Mouse (Mus musculus): ENCODE measurements at regions not wholly inside any gene's neighbourhood (a gene's known extent, or its start where the extent isn't known, plus 50 kb on each side); places are given as distances from the start of the nearest gene placed in this dataset.
A peak's percentile ranks its signal among the peaks of the same experiment; 100 is the strongest.

DNA sequence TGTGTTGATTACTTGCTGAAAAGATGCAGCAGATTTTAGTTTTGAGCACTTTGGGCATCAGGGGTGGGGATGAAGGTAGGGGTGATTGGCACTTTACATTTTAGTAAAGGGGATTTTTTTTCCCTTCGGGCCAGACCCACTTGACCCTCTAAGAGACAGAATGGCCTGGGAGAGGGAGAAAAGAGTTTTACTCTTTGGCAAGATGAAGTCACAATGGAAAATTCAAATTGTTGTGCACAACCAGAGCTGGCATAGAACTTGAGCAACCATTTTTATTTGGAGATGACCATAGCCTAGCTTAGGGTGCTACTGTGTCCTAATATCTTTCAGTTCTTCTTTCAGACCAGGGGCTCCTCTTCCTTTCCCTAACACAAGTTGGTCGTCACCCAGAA, 88.5 kb upstream of the Ssbp2 start:
- H3K9ac ChIP-seq (replicated peaks): peak overlapping the region; percentile 40
- peak; percentile 1 for ATAC-seq (replicated peaks)
- peak overlapping the region; percentile 98 for H3K27ac ChIP-seq (replicated peaks)
- peak overlapping the region; percentile 68 for H3K4me2 ChIP-seq (replicated peaks)
- H3K36me3 ChIP-seq: no peaks in the 10 kb centered on the region
- peaks cover 75% of the 10 kb centered on the region for H3K4me1 ChIP-seq
- 24% methylated on average over 2 of the region's 2 CpGs for WGBS
- peak overlapping the region; percentile 37 for H3K4me3 ChIP-seq
- H3K9me3 ChIP-seq: no peaks in the 10 kb centered on the region
- H3K27me3 ChIP-seq: no peaks in the 10 kb centered on the region

GRCm38 (mm10) chr13:91372130-91372875, 87.8 kb upstream of the Ssbp2 start:
- WGBS: 69% methylated on average over 11 of the region's 11 CpGs
- no peak overlapping the region for H3K4me2 ChIP-seq (replicated peaks)
- H3K4me1 ChIP-seq: peaks cover 70% of the 10 kb centered on the region

DNA sequence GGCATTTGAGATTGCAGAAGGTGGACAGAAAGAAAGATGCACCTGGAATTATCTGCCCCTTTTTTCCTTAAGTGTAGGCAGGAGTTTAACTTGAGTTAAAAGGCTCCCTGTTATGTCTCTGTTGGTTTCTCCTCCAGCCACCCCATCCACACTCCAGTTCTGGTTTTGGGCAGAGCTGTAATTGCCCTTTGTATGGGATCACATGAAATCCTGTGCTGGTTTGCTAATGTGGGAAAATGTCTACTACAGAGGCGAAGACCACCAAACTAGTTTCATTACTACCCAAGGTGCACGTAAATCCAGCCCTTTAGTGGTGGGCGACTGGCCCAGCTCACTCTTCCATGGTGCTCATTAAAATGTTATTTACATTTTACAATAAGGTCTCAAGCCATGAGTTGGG, 85.9 kb upstream of the Ssbp2 start:
- no peak overlapping the region; the same call in 1 of the 2 replicates for H3K4me2 ChIP-seq (replicated peaks)
- H3K36me3 ChIP-seq: no peaks in the 10 kb centered on the region
- no peaks in the 10 kb centered on the region for H3K27me3 ChIP-seq
- ATAC-seq (replicated peaks): peak; percentile 21; the same call in 1 of the 2 replicates
- WGBS: 5% methylated on average over 3 of the region's 3 CpGs
- H3K9ac ChIP-seq (replicated peaks): no peak overlapping the region
- H3K4me1 ChIP-seq: peaks cover 57% of the 10 kb centered on the region
- H3K27ac ChIP-seq (replicated peaks): peak overlapping the region; percentile 67
- no peaks in the 10 kb centered on the region for H3K9me3 ChIP-seq
- no peak overlapping the region for H3K4me3 ChIP-seq

More at GRCm38 (mm10) chr13:91372130-91372875, 87.8 kb upstream of the Ssbp2 start:
- no peak for ATAC-seq (replicated peaks)
- Histone ChIP-seq H3K27ac (replicated peaks) (peak overlapping the region; percentile 98), H3K4me3 (no peak overlapping the region), H3K36me3 (no peaks in the 10 kb centered on the region), H3K9me3 (no peaks in the 10 kb centered on the region), H3K27me3 (no peaks in the 10 kb centered on the region), H3K9ac (replicated peaks) (no peak overlapping the region)

GRCm38 (mm10) chr13:91376556-91376955, 83.5 kb upstream of the Ssbp2 start:
- Histone ChIP-seq H3K36me3 (no peaks in the 10 kb centered on the region), H3K4me3 (no peak overlapping the region), H3K27me3 (no peaks in the 10 kb centered on the region), H3K9ac (replicated peaks) (no peak overlapping the region), H3K4me2 (replicated peaks) (no peak overlapping the region), H3K9me3 (no peaks in the 10 kb centered on the region), H3K27ac (replicated peaks) (no peak overlapping the region), H3K4me1 (peaks cover 39% of the 10 kb centered on the region)
- WGBS: 96% methylated on average over 3 of the region's 3 CpGs
- no peak for ATAC-seq (replicated peaks)

GRCm38 (mm10) chr13:91377428-91377827, 82.7 kb upstream of the Ssbp2 start:
- Histone ChIP-seq H3K4me3 (no peak overlapping the region), H3K9me3 (no peaks in the 10 kb centered on the region), H3K27ac (replicated peaks) (no peak overlapping the region), H3K9ac (replicated peaks) (no peak overlapping the region), H3K4me2 (replicated peaks) (no peak overlapping the region), H3K4me1 (peaks cover 30% of the 10 kb centered on the region), H3K27me3 (no peaks in the 10 kb centered on the region), H3K36me3 (no peaks in the 10 kb centered on the region)
- 88% methylated on average over 7 of the region's 7 CpGs for whole genome bisulfite sequencing
- ATAC-seq (replicated peaks): no peak

GRCm38 (mm10) chr13:91377972-91378371, 82.1 kb upstream of the Ssbp2 start:
- ATAC-seq (replicated peaks): no peak
- Histone ChIP-seq H3K4me1 (peaks cover 25% of the 10 kb centered on the region), H3K27ac (replicated peaks) (no peak overlapping the region), H3K4me3 (no peak overlapping the region), H3K9me3 (no peaks in the 10 kb centered on the region), H3K27me3 (no peaks in the 10 kb centered on the region), H3K9ac (replicated peaks) (no peak overlapping the region), H3K36me3 (no peaks in the 10 kb centered on the region), H3K4me2 (replicated peaks) (no peak overlapping the region)
- WGBS: 52% methylated on average over 9 of the region's 9 CpGs

GRCm38 (mm10) chr13:91385393-91385792, 74.7 kb upstream of the Ssbp2 start:
- Histone ChIP-seq H3K4me3 (no peak overlapping the region), H3K27me3 (no peaks in the 10 kb centered on the region), H3K9ac (replicated peaks) (no peak overlapping the region), H3K9me3 (no peaks in the 10 kb centered on the region), H3K36me3 (no peaks in the 10 kb centered on the region), H3K4me1 (peaks cover 14% of the 10 kb centered on the region), H3K27ac (replicated peaks) (no peak overlapping the region), H3K4me2 (replicated peaks) (no peak overlapping the region)
- 31% methylated on average over 4 of the region's 4 CpGs for WGBS
- peak; percentile 71 for ATAC-seq (replicated peaks)

- peak overlapping the region; percentile 42 for H3K27ac ChIP-seq (replicated peaks)
- H3K9ac ChIP-seq (replicated peaks): no peak overlapping the region
- WGBS: 41% methylated on average over 10 of the region's 10 CpGs
- H3K9me3 ChIP-seq: no peaks in the 10 kb centered on the region
- no peaks in the 10 kb centered on the region for H3K36me3 ChIP-seq
- no peaks in the 10 kb centered on the region for H3K27me3 ChIP-seq
- H3K4me1 ChIP-seq: peaks cover 20% of the 10 kb centered on the region
- ATAC-seq (replicated peaks): no peak; the same call in 1 of the 2 replicates
- no peak overlapping the region for H3K4me3 ChIP-seq
- no peak overlapping the region for H3K4me2 ChIP-seq (replicated peaks)
Measured at GRCm38 (mm10) chr13:91387913-91388312, 72.2 kb upstream of the Ssbp2 start.

- no peak overlapping the region for H3K4me2 ChIP-seq (replicated peaks)
- H3K27ac ChIP-seq (replicated peaks): no peak overlapping the region
- no peaks in the 10 kb centered on the region for H3K9me3 ChIP-seq
- WGBS: 90% methylated on average over 2 of the region's 2 CpGs
- H3K27me3 ChIP-seq: no peaks in the 10 kb centered on the region
- no peaks in the 10 kb centered on the region for H3K4me1 ChIP-seq
- H3K36me3 ChIP-seq: no peaks in the 10 kb centered on the region
- no peak overlapping the region for H3K4me3 ChIP-seq
- no peak overlapping the region for H3K9ac ChIP-seq (replicated peaks)
- ATAC-seq (replicated peaks): no peak
Measured at GRCm38 (mm10) chr13:91403632-91404031, 56.5 kb upstream of the Ssbp2 start.

- no peak for ATAC-seq (replicated peaks)
- 85% methylated on average over 2 of the region's 2 CpGs for WGBS
- H3K9me3 ChIP-seq: no peaks in the 10 kb centered on the region
- no peaks in the 10 kb centered on the region for H3K4me1 ChIP-seq
- H3K4me3 ChIP-seq: no peak overlapping the region
- H3K36me3 ChIP-seq: no peaks in the 10 kb centered on the region
- no peak overlapping the region for H3K9ac ChIP-seq (replicated peaks)
- H3K27ac ChIP-seq (replicated peaks): no peak overlapping the region
- H3K27me3 ChIP-seq: no peaks in the 10 kb centered on the region
- H3K4me2 ChIP-seq (replicated peaks): no peak overlapping the region
Measured at GRCm38 (mm10) chr13:91405027-91405426, 55.1 kb upstream of the Ssbp2 start.

GRCm38 (mm10) chr13:91410116-91410515, 50.0 kb upstream of the Ssbp2 start:
- H3K9ac ChIP-seq (replicated peaks): no peak overlapping the region
- no peaks in the 10 kb centered on the region for H3K4me1 ChIP-seq
- no peak overlapping the region for H3K27ac ChIP-seq (replicated peaks)
- ATAC-seq (replicated peaks): no peak
- no peak overlapping the region for H3K4me2 ChIP-seq (replicated peaks)
- H3K4me3 ChIP-seq: no peak overlapping the region
- no peaks in the 10 kb centered on the region for H3K27me3 ChIP-seq
- no peaks in the 10 kb centered on the region for H3K9me3 ChIP-seq
- no peaks in the 10 kb centered on the region for H3K36me3 ChIP-seq

All from forebrain, embryonic 15.5 days (tissue).